Mouse (Mus musculus) lung, postnatal 0 days (tissue): Measurements from ENCODE around the gene Foxf2.

ENCODE experiments used
- CTCF ChIP-seq: IDR thresholded peaks from 2 replicates; pipeline ENCODE4 v1.5.1; 2016; ENCODE audit warnings: antibody characterized with exemption, mild to moderate bottlenecking
- EP300 ChIP-seq: IDR thresholded peaks from 2 replicates; pipeline ENCODE4 v1.6.1; 2016; ENCODE audit warnings: antibody characterized with exemption, mild to moderate bottlenecking, control low read depth

DNA sequence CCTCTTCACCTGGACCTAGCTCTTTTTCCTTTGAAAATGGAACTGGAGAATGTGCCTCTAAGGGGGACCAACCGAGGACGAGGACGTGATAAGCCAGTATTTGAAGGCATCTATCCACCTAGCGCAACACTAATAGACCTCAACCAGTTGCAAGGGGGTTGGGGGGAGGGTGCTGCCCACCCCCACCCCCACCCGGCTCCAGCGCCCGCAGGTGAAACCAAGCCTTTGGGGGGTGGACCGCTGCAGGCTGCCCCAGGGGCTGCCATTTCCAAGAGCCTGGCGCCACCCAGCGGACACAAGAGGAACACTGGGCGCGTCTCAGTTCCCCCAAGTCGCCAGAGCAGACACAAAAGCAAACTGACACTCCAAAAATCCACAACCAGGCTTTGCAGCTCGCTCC, 7.2 kb upstream of the Foxf2 start:
- peak; percentile 89 for TF ChIP-seq CTCF
- TF ChIP-seq EP300, result no peak
